Mouse (Mus musculus) cerebellum, postnatal 4 days (tissue): ENCODE data around the gene Ildr2.

Experiments
- DNase-seq, 2 experiments: peaks; one replicate each; pipeline ENCODE4 v3.0.0; 2022; ENCODE audit warnings: low spot score in 2 of 2, mixed read lengths in 1 of 2

The Ildr2 gene

GRCm38 (mm10) chr1:166253898-166254894, at the start of gene Ildr2:
Gene Ildr2, plus strand, starts transcription at chr1:166254139.
- DNase-seq: peak in 1 of 2 experiments; percentile 53

DNA sequence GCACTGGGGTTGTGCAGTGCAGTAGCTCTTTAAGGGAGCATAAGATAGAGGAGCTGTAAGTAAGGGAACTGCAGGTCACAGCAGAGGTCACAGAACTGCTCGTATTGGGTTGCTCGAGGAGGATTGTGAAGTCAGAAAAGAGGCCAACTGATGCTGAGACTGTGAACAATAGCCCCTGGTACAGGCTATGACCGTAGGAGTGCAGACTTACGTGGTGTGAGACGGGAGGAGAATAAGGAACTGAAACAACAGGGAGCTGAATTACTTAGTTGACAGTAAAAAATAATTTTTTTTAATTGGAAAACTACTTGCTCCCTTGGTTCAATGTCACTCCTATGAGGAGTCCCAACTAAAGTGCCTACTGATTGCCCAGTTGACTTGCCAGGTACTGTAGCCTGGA, 49.8 kb upstream of the Ildr2 start:
- no peak for DNase-seq

DNA sequence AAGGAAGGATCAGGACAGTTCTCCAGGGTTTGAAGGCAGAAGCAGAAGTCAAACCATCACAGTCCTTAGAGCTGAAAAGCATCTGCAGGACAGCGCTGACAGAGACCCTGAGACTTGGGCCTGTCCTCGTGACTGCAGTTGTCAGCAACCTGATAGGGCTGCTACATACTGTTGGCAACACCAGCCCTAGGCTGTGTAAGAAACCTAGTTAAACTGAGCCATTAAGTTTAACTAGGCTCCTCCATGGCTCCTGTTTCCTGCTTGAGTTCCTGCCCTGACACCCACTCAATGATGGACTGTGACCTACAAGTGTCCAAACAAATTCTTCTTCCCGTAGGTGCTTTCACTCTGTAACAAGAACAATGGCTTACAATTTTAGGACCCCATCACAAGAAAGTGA, 48.8 kb upstream of the Ildr2 start:
- DNase-seq: no peak

GRCm38 (mm10) chr1:166209371-166209770, 44.6 kb upstream of the Ildr2 start:
- DNase-seq: no peak

DNA sequence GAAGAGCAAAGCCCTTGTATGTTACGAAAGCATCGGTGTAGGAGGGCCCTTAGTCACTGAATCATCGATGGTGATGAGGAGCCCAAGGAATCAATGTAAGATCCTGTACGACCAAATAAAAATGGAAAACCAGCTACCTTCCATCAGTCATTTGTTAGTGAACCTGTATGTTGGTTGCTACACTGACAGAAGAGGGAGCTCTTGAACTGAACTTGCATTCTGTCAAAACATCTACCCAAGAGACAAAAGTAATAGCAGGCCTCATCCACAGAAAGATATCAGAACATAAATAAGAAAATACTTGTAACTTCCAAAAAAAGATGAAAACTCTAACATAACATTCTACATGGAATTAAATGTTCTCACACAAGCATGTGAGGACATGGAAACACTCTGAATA, 39.8 kb upstream of the Ildr2 start:
- no peak for DNase-seq

DNA sequence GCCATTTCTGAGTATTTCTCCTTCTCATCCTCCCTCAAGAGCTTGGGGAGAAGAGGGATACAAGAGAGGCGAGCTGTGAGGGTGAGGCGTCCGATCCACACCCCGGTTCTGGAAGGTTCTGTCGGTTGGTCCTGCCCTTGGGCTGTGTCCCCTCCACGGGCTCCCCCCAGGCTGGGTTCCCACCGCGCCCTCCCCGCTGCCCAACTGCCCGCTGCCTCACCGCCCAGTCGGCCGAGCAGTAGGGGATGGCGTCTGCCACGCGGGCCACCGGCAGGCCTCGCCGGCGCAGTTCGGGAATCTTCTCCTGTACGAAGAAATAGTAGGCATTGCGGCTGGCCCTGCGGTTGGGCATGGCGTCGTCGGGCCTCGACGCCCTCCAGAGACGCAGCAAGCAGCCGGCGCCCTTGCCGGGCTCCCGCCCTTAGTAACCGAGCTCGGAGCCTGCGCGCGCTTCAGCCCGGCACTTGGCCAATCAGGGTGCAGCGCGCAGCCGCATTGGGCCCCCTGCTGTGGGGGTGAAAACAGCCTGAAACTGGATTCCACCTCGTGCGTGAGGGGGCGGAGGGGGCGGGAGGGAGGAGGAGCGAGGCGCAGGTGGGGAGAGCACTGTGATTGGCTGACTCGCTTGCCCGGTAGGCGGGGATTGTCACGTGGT, 15.5 kb upstream of the Ildr2 start, which contains the start of gene Mael:
Gene Mael (minus strand): TSS at position 433 of the 655 bp plus-strand sequence.
- no peak for DNase-seq

DNA sequence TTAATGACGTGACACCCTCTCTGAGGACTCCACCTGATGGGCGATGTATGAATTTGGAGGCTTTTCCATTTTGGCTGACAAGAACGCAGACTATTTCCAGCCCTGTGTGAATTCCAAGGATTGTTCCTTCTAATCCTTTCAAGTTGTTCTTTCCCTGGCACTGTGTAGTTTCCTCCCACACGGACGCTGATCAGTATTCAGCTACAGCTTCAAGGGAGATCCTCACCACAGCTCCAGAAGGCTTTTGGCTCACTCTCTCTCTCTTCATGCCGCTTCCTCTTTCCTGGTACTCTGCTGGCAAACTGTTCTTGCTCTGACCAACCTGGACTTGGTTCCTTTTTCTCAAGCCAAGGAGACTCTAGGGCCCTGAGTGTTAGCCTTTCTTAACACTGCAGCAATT, 9.7 kb upstream of the Ildr2 start:
- DNase-seq: no peak

- no peak for DNase-seq
Observed at GRCm38 (mm10) chr1:166255091-166255490, 1.2 kb downstream of the Ildr2 start.

GRCm38 (mm10) chr1:166255651-166256050, 1.7 kb downstream of the Ildr2 start:
- no peak for DNase-seq

- no peak for DNase-seq
Observed at GRCm38 (mm10) chr1:166256302-166256701, 2.4 kb downstream of the Ildr2 start.

DNA sequence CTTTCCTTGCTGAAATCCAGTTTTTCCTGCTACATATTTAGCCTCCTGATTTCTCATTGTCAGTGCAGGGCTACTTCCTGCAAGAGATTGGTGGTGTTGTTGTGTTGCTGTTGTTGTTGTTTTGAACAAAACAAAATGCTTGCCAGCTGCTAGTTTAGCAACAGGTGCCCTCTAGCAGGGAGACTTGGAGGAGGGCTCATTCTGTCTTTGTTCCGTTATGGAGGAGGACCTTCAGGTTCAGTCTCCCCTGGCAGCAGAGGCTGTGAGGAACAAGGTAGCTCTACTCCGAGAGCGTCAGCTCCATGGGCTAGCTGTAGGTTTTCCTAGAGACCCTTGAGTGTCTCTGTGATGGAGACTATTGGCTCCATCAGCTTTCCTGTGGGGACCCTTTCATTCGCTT, 3.0 kb downstream of the Ildr2 start:
- DNase-seq: no peak

- DNase-seq: no peak
Observed at GRCm38 (mm10) chr1:166259526-166259925, 5.6 kb downstream of the Ildr2 start.

- DNase-seq: no peak
Observed at GRCm38 (mm10) chr1:166266001-166266705, 12.2 kb downstream of the Ildr2 start.

GRCm38 (mm10) chr1:166266918-166267317, 13.0 kb downstream of the Ildr2 start:
- no peak for DNase-seq

DNA sequence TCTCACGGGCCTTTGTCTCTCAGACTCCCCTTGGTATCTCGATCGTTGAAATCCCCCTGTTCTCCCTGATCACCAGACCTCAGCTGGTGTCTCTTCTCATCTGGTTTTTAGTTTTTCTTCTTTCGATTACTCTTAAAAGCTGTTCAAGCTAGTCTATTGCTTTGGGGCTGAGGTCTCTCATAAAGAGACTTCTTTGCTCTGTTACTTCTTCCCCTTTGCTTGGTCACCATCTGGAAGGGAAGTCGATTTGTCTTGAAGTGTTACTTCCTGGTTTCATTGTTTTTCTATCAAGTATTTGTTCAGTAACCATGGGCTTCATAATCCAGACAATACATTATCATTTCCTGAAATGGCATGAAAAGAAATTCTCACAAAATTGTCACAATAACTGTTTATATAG, 14.3 kb downstream of the Ildr2 start:
- no peak for DNase-seq

- peak in 1 of 2 experiments; percentile 40 for DNase-seq
Observed at GRCm38 (mm10) chr1:166278786-166279185, 24.8 kb downstream of the Ildr2 start.

DNA sequence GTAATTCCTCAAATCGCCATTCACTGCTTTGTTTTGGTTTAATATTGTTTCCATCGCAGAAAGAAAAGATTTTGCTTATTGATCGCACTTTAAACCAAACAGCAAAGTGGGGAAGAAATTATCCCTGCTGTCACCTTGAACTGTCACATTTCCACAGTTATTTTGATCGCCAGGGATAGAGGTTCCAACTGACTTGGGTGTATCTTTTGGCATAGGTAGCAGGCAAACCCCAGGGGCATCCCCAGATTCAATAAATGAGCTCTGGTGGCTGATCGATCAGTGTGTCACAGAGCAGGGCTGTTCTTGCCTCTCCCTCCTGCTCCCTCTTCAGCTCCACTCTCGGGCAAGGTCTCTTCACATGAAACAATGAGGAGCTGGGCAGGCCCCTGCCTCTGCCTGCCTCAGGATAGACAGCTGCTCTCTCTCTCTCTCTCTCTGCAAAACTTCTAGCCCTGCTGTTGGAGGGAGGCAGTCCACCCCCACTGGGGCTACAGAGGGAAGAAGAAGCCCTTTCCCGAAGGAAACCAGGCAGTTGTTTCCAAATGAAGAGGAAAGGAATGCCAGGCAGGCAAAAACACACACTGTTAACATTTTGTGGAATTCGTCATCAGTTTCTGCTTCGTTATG, 25.8 kb downstream of the Ildr2 start:
- DNase-seq: no peak

- DNase-seq: peak in 1 of 2 experiments; percentile 72
Observed at GRCm38 (mm10) chr1:166280566-166280965, 26.6 kb downstream of the Ildr2 start.

DNA sequence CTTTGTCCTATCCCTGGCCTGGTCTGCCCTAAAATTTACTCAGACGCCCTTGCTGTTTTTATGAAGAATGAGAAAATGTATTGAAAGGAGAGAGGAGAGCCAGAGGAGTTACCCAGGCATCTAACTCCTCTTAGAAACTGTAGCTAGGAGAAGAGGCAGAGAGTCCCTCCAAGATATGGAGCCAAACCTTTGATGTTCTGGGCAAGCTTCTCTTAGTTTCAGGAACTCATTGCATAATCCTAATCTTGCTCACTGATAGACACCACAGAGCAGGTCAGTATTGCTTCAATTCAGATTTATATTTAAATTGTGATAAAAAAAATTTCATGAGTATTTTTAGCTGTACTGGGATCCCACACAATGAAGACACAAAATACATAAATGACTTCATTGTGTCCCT, 27.3 kb downstream of the Ildr2 start:
- no peak for DNase-seq

DNA sequence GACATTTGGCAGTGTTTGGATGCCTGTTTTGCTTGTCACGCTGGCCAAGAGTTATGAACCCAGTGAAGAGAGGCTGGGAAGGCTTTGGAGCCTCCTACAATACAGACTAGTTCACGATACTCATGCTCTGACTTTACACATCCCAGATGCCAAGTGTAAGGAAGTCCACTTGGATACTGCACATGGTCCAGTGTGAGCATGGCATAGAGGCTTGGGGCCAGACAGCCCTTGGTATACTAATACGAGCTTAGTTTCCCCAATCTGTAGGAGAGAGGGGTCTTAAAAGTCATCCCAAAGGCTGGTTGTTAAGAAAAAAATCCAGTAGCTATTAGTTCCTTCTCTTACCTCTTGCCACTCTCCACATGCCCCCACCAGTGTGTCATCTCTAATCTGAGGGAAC, 27.9 kb downstream of the Ildr2 start:
- no peak for DNase-seq

GRCm38 (mm10) chr1:166282597-166283210, 28.8 kb downstream of the Ildr2 start:
- peak; percentile 50 to 78 for DNase-seq
